Mouse (Mus musculus): ENCODE results near the gene Cdc42se2.

DNA sequence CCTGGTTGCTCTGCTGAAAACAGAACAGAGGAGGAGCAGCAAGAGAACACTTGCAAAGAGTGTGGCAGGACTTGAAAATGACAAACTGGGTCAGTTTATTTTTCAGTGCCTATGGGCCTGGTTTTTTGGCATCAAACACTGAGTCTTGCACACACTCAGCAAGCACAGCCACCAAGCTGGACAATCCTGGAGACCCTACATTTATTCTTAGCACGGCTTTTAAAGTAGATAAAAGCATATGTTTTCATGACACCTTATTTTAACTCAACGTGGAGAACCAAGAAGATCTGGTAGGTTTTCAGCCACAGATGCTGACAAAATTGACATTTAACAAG, 11.1 kb downstream of the Cdc42se2 start:
- TF ChIP-seq CTCF (conservative IDR thresholded peaks at IDR 0.05 in 1 of 2, IDR thresholded peaks at IDR 0.05 in 1 of 2; ENCODE audit: low read depth in 2 of 2, low read length in 2 of 2) (no peak), POLR2A (IDR thresholded peaks at IDR 0.05; ENCODE audit: low read depth, low read length) (no peak), MAZ (IDR thresholded peaks at IDR 0.05; ENCODE audit: low read depth, low read length) (no peak), ZNF384 (IDR thresholded peaks at IDR 0.05; ENCODE audit: low read depth, low read length) (no peak), TCF12 (IDR thresholded peaks at IDR 0.05; ENCODE audit: low read depth, low read length) (no peak), JUND (conservative IDR thresholded peaks at IDR 0.05; ENCODE audit: low read depth, low read length) (no peak), EP300 (IDR thresholded peaks at IDR 0.05; ENCODE audit: low read length) (no peak), MAFK (IDR thresholded peaks at IDR 0.05; ENCODE audit: insufficient replicate concordance, low read length) (no peak), POLR2AphosphoS2 (IDR thresholded peaks at IDR 0.05; ENCODE audit: low read depth, low read length) (no peak), ZMIZ1 (IDR thresholded peaks at IDR 0.05; ENCODE audit: low read depth, low read length) (no peak), RAD21 (IDR thresholded peaks at IDR 0.05; ENCODE audit: low read depth, low read length) (no peak)
